Comparison of ENCODE assay signal across 15 mouse cellular contexts in genomic region chr6:135092798-135093470, GRCm38 (mm10). TPM values are rescaled to one million over a fixed set of nuclear protein-coding genes. Genes with fewer than 3 reads are reported as not detected.
DNase-seq lines count a peak whose midpoint lies in the region; ATAC-seq lines count a peak whose summit lies in the region.
"Had no signal": no experiment of that assay in that cellular context is flagged by ENCODE, and none has a peak within 500 bp of the region (broad histone marks: within the 10 kb centered on the region; RNA-seq: fewer than 3 reads in every experiment).

No protein-coding gene starts in this region.

- peak overlapping the region; percentile 33 for H3K27ac ChIP-seq in forebrain, embryonic 13.5 days
- H3K27ac ChIP-seq in forebrain, embryonic 10.5 days: no peak overlapping the region
- H3K27ac ChIP-seq: heart, embryonic 15.5 days; liver, embryonic 13.5 days; macrophage had no signal

- H3K9ac ChIP-seq in forebrain, embryonic 13.5 days: no peak overlapping the region
- H3K9ac ChIP-seq: heart, embryonic 15.5 days; liver, embryonic 13.5 days had no signal

- peaks cover 12% of the 10 kb centered on the region for H3K4me1 ChIP-seq in forebrain, embryonic 13.5 days
- peaks cover 15% of the 10 kb centered on the region for H3K4me1 ChIP-seq in forebrain, embryonic 10.5 days
- H3K4me1 ChIP-seq: liver, embryonic 13.5 days had no signal

- 84% methylated on average over 12 of the region's 12 CpGs for WGBS in forebrain, embryonic 13.5 days
- 93% methylated on average over 12 of the region's 12 CpGs for WGBS in forebrain, embryonic 10.5 days

- no peaks in the 10 kb centered on the region for H3K36me3 ChIP-seq in forebrain, embryonic 13.5 days (ENCODE audit: poor library complexity, severe bottlenecking)
- H3K36me3 ChIP-seq in forebrain, embryonic 10.5 days (replicated peaks): no peaks in the 10 kb centered on the region
- H3K36me3 ChIP-seq: heart, embryonic 15.5 days; liver, embryonic 13.5 days had no signal

- H3K27me3 ChIP-seq in forebrain, embryonic 13.5 days: no peaks in the 10 kb centered on the region
- peaks cover 9% of the 10 kb centered on the region; the same call in 1 of the 2 replicates for H3K27me3 ChIP-seq in forebrain, embryonic 10.5 days (ENCODE audit: poor library complexity, severe bottlenecking)
- H3K27me3 ChIP-seq: heart, embryonic 15.5 days; liver, embryonic 13.5 days had no signal

- H3K4me3 ChIP-seq in forebrain, embryonic 13.5 days: no peak overlapping the region
- H3K4me3 ChIP-seq in forebrain, embryonic 10.5 days: no peak overlapping the region
- H3K4me3 ChIP-seq: heart, embryonic 15.5 days; liver, embryonic 13.5 days had no signal

- DNase-seq in forebrain, embryonic 10.5 days (ENCODE audit: extremely low spot score, low spot score): no peak
- peak; percentile 49 for DNase-seq in brain, embryonic 18.5 days (ENCODE audit: low read depth, low spot score)
- peak; percentile 61 to 81 for DNase-seq in layer of hippocampus, adult 18-20 months (ENCODE audit: low spot score in 2 of 2)
- peak; percentile 56 to 90 for DNase-seq in left cerebral cortex, postnatal 25 days (ENCODE audit: low spot score in 2 of 2)
- no peak for DNase-seq in heart, postnatal 25 days (ENCODE audit: low spot score)
- DNase-seq in spleen, adult 12 weeks (ENCODE audit: low spot score): no peak
- no peak for DNase-seq in lung, postnatal 25 days (ENCODE audit: low spot score)
- DNase-seq: kidney, adult 11 months; liver, embryonic 13.5 days; thymus, postnatal 14 days had no signal

- ATAC-seq in forebrain, embryonic 13.5 days: peak; percentile 82

- no peaks in the 10 kb centered on the region for H3K9me3 ChIP-seq in forebrain, embryonic 13.5 days (replicated peaks)
- no peaks in the 10 kb centered on the region for H3K9me3 ChIP-seq in forebrain, embryonic 10.5 days
- H3K9me3 ChIP-seq: heart, embryonic 15.5 days; liver, embryonic 13.5 days had no signal

- no peak overlapping the region for H3K4me2 ChIP-seq in forebrain, embryonic 13.5 days
- H3K4me2 ChIP-seq: heart, embryonic 15.5 days; liver, embryonic 13.5 days had no signal

- intact Hi-C loops in left cerebral cortex, postnatal 25 days (cut with DNase I): loop anchor here (5.0 kb wide), 2 partner anchors 139 to 294 kb away; no protein-coding TSS in a partner anchor
- intact Hi-C loops in heart, postnatal 25 days (cut with DNase I): no loop called here

RNA-seq across cellular contexts. Expression of gene Gprc5d, which starts 25.1 kb away (rescaled TPM):
- polyA plus RNA-seq in forebrain, embryonic 13.5 days (2015; fragmentation: Nextera tagmentation; extraction: Ambion mirVana): not detected in 2 replicates
- 0.11 TPM in 1 of 2 replicates, not detected in the other for polyA plus RNA-seq in forebrain, embryonic 10.5 days (2016; fragmentation: Nextera tagmentation; extraction: Ambion mirVana)
- under 1 TPM in 1 of 2 experiments, not detected in 1; 0.25 TPM for total RNA-seq in layer of hippocampus, adult 18-20 months (2021)
- total RNA-seq in left cerebral cortex, postnatal 25 days (2021): not detected
- total RNA-seq in heart, postnatal 25 days (2021): not detected
- total RNA-seq: ES-E14; gastrocnemius, postnatal 4 days had no signal
- polyA plus RNA-seq: heart, embryonic 15.5 days; macrophage had no signal

RNA-seq across cellular contexts. Expression of gene Gprc5a, which starts 27.5 kb away (rescaled TPM):
- polyA plus RNA-seq in forebrain, embryonic 13.5 days (2015; fragmentation: Nextera tagmentation; extraction: Ambion mirVana): 0.45 and 0.53 TPM in 2 replicates
- 3.8 and 4.0 TPM in 2 replicates for polyA plus RNA-seq in forebrain, embryonic 10.5 days (2016; fragmentation: Nextera tagmentation; extraction: Ambion mirVana)
- under 1 TPM; 0.25 to 0.30 TPM for total RNA-seq in layer of hippocampus, adult 18-20 months (2021)
- total RNA-seq in left cerebral cortex, postnatal 25 days (2021): under 1 TPM; 0.37 to 0.39 TPM
- total RNA-seq in heart, postnatal 25 days (2021): 1 to 10 TPM; 1.0 TPM

Comparison
In these comparisons a context has a peak if more than half of its experiments do, and no peak if none do; other contexts are left out.
1. DNase-seq: peak in brain, embryonic 18.5 days (single experiment), layer of hippocampus, adult 18-20 months (2 of 2) and left cerebral cortex, postnatal 25 days (2 of 2); none in forebrain, embryonic 10.5 days (single experiment), heart, postnatal 25 days (single experiment), spleen, adult 12 weeks (single experiment) and lung, postnatal 25 days (single experiment).